Mouse (Mus musculus): ENCODE measurements around the gene Akap2. TPM values are rescaled to one million over a fixed set of nuclear protein-coding genes. Genes with fewer than 3 reads are reported as not detected.
A peak's percentile ranks its signal among the peaks of the same experiment; 100 is the strongest.

Akap2 gene
- polyA plus RNA-seq, 1 experiment from 2014 or later, result 38.2 TPM

GRCm38 (mm10) chr4:57832318-57832717 is 114.9 kb downstream of the Akap2 start:
- Histone ChIP-seq H3K9me3 (ENCODE audit: control insufficient read depth, low read length) (no peaks in the 10 kb centered on the region), H3K9ac (ENCODE audit: low read depth, low read length) (no peak overlapping the region), H3K27me3 (ENCODE audit: control insufficient read depth, insufficient read depth, low read length) (no peaks in the 10 kb centered on the region), H3K4me2 (replicated peaks; ENCODE audit: low read depth, low read length) (no peak overlapping the region), H3K4me3 (ENCODE audit: low read depth, low read length) (no peak overlapping the region), H3K4me1 (replicated peaks; ENCODE audit: control insufficient read depth, insufficient read depth, low read length) (peaks cover 2% of the 10 kb centered on the region), H3K27ac (ENCODE audit: low read depth, low read length) (no peak overlapping the region), H3K36me3 (ENCODE audit: control insufficient read depth, insufficient read depth, low read length) (no peaks in the 10 kb centered on the region)
- no peak for ATAC-seq (ENCODE audit: low FRiP score)
- no peak for DNase-seq (ENCODE audit: low spot score)
- 53% methylated on average over 7 of the region's 7 CpGs for WGBS

GRCm38 (mm10) chr4:57833060-57833459 is 115.6 kb downstream of the Akap2 start:
- ATAC-seq (ENCODE audit: low FRiP score) (peak; percentile 59), DNase-seq (ENCODE audit: low spot score) (peak; percentile 46)
- no peak overlapping the region for H3K4me3 ChIP-seq (ENCODE audit: low read depth, low read length)

GRCm38 (mm10) chr4:57834141-57834540 is 116.7 kb downstream of the Akap2 start:
- no peaks in the 10 kb centered on the region for H3K27me3 ChIP-seq (ENCODE audit: control insufficient read depth, insufficient read depth, low read length)
- 63% methylated on average over 4 of the region's 4 CpGs for WGBS
- H3K4me1 ChIP-seq (replicated peaks; ENCODE audit: control insufficient read depth, insufficient read depth, low read length), result peaks cover 2% of the 10 kb centered on the region
- DNase-seq (ENCODE audit: low spot score) (no peak), ATAC-seq (ENCODE audit: low FRiP score) (no peak)
- no peak overlapping the region for H3K9ac ChIP-seq (ENCODE audit: low read depth, low read length)
- no peak overlapping the region for H3K4me2 ChIP-seq (replicated peaks; ENCODE audit: low read depth, low read length)
- no peaks in the 10 kb centered on the region for H3K36me3 ChIP-seq (ENCODE audit: control insufficient read depth, insufficient read depth, low read length)
- no peak overlapping the region for H3K4me3 ChIP-seq (ENCODE audit: low read depth, low read length)
- no peaks in the 10 kb centered on the region for H3K9me3 ChIP-seq (ENCODE audit: control insufficient read depth, low read length)
- no peak overlapping the region for H3K27ac ChIP-seq (ENCODE audit: low read depth, low read length)

More at GRCm38 (mm10) chr4:57833060-57833459, 115.6 kb downstream of the Akap2 start:
- H3K36me3 ChIP-seq (ENCODE audit: control insufficient read depth, insufficient read depth, low read length), result no peaks in the 10 kb centered on the region
- no peaks in the 10 kb centered on the region for H3K9me3 ChIP-seq (ENCODE audit: control insufficient read depth, low read length)
- H3K27ac ChIP-seq (ENCODE audit: low read depth, low read length), result no peak overlapping the region
- H3K4me1 ChIP-seq (replicated peaks; ENCODE audit: control insufficient read depth, insufficient read depth, low read length), result peaks cover 2% of the 10 kb centered on the region
- no peaks in the 10 kb centered on the region for H3K27me3 ChIP-seq (ENCODE audit: control insufficient read depth, insufficient read depth, low read length)
- no peak overlapping the region for H3K9ac ChIP-seq (ENCODE audit: low read depth, low read length)
- H3K4me2 ChIP-seq (replicated peaks; ENCODE audit: low read depth, low read length), result no peak overlapping the region
- 43% methylated on average over 4 of the region's 4 CpGs for WGBS

GRCm38 (mm10) chr4:57837089-57837488 is 119.6 kb downstream of the Akap2 start:
- Histone ChIP-seq H3K4me1 (replicated peaks; ENCODE audit: control insufficient read depth, insufficient read depth, low read length) (peaks cover 2% of the 10 kb centered on the region), H3K9me3 (ENCODE audit: control insufficient read depth, low read length) (no peaks in the 10 kb centered on the region), H3K4me3 (ENCODE audit: low read depth, low read length) (no peak overlapping the region), H3K27me3 (ENCODE audit: control insufficient read depth, insufficient read depth, low read length) (no peaks in the 10 kb centered on the region), H3K27ac (ENCODE audit: low read depth, low read length) (no peak overlapping the region), H3K4me2 (replicated peaks; ENCODE audit: low read depth, low read length) (no peak overlapping the region), H3K36me3 (ENCODE audit: control insufficient read depth, insufficient read depth, low read length) (no peaks in the 10 kb centered on the region), H3K9ac (ENCODE audit: low read depth, low read length) (no peak overlapping the region)
- WGBS, result 73% methylated on average over 9 of the region's 9 CpGs
- ATAC-seq (ENCODE audit: low FRiP score) (no peak), DNase-seq (ENCODE audit: low spot score) (no peak)

GRCm38 (mm10) chr4:57839343-57839742 is 121.9 kb downstream of the Akap2 start:
- H3K4me2 ChIP-seq (replicated peaks; ENCODE audit: low read depth, low read length), result no peak overlapping the region
- H3K27ac ChIP-seq (ENCODE audit: low read depth, low read length), result no peak overlapping the region
- no peak overlapping the region for H3K9ac ChIP-seq (ENCODE audit: low read depth, low read length)
- H3K4me1 ChIP-seq (replicated peaks; ENCODE audit: control insufficient read depth, insufficient read depth, low read length), result no peaks in the 10 kb centered on the region
- DNase-seq (ENCODE audit: low spot score), result no peak
- H3K9me3 ChIP-seq (ENCODE audit: control insufficient read depth, low read length), result no peaks in the 10 kb centered on the region
- ATAC-seq (ENCODE audit: low FRiP score), result no peak
- no peak overlapping the region for H3K4me3 ChIP-seq (ENCODE audit: low read depth, low read length)
- WGBS, result 78% methylated on average over 4 of the region's 4 CpGs
- H3K27me3 ChIP-seq (ENCODE audit: control insufficient read depth, insufficient read depth, low read length), result no peaks in the 10 kb centered on the region
- H3K36me3 ChIP-seq (ENCODE audit: control insufficient read depth, insufficient read depth, low read length), result no peaks in the 10 kb centered on the region

GRCm38 (mm10) chr4:57841911-57842310 is 124.5 kb downstream of the Akap2 start:
- H3K4me3 ChIP-seq (ENCODE audit: low read depth, low read length), result no peak overlapping the region
- H3K27me3 ChIP-seq (ENCODE audit: control insufficient read depth, insufficient read depth, low read length), result no peaks in the 10 kb centered on the region
- H3K9ac ChIP-seq (ENCODE audit: low read depth, low read length), result no peak overlapping the region
- no peak overlapping the region for H3K27ac ChIP-seq (ENCODE audit: low read depth, low read length)
- no peaks in the 10 kb centered on the region for H3K36me3 ChIP-seq (ENCODE audit: control insufficient read depth, insufficient read depth, low read length)
- H3K4me1 ChIP-seq (replicated peaks; ENCODE audit: control insufficient read depth, insufficient read depth, low read length), result peaks cover 4% of the 10 kb centered on the region
- WGBS, result 4% methylated on average over 1 of the region's 1 CpGs
- H3K9me3 ChIP-seq (ENCODE audit: control insufficient read depth, low read length), result no peaks in the 10 kb centered on the region
- H3K4me2 ChIP-seq (replicated peaks; ENCODE audit: low read depth, low read length), result no peak overlapping the region
- ATAC-seq (ENCODE audit: low FRiP score) (no peak), DNase-seq (ENCODE audit: low spot score) (no peak)

- Histone ChIP-seq H3K9me3 (ENCODE audit: control insufficient read depth, low read length) (no peaks in the 10 kb centered on the region), H3K4me2 (replicated peaks; ENCODE audit: low read depth, low read length) (no peak overlapping the region), H3K27me3 (ENCODE audit: control insufficient read depth, insufficient read depth, low read length) (no peaks in the 10 kb centered on the region), H3K4me3 (ENCODE audit: low read depth, low read length) (no peak overlapping the region), H3K27ac (ENCODE audit: low read depth, low read length) (no peak overlapping the region), H3K4me1 (replicated peaks; ENCODE audit: control insufficient read depth, insufficient read depth, low read length) (peaks cover 4% of the 10 kb centered on the region), H3K36me3 (ENCODE audit: control insufficient read depth, insufficient read depth, low read length) (no peaks in the 10 kb centered on the region), H3K9ac (ENCODE audit: low read depth, low read length) (no peak overlapping the region)
- 68% methylated on average over 11 of the region's 11 CpGs for whole genome bisulfite sequencing
- peak; percentile 30 for DNase-seq (ENCODE audit: low spot score)
- ATAC-seq (ENCODE audit: low FRiP score), result no peak
These were observed 125.2 kb downstream of the Akap2 start for GRCm38 (mm10) chr4:57842472-57843305.

- Histone ChIP-seq H3K4me3 (ENCODE audit: low read depth, low read length) (peak overlapping the region; percentile 31), H3K9ac (ENCODE audit: low read depth, low read length) (peak overlapping the region; percentile 46), H3K4me1 (replicated peaks; ENCODE audit: control insufficient read depth, insufficient read depth, low read length) (peaks cover 4% of the 10 kb centered on the region), H3K9me3 (ENCODE audit: control insufficient read depth, low read length) (no peaks in the 10 kb centered on the region), H3K36me3 (ENCODE audit: control insufficient read depth, insufficient read depth, low read length) (no peaks in the 10 kb centered on the region), H3K4me2 (replicated peaks; ENCODE audit: low read depth, low read length) (peak overlapping the region; percentile 36), H3K27me3 (ENCODE audit: control insufficient read depth, insufficient read depth, low read length) (no peaks in the 10 kb centered on the region), H3K27ac (ENCODE audit: low read depth, low read length) (peak overlapping the region; percentile 82)
- WGBS, result 0% methylated on average over 10 of the region's 10 CpGs
- ATAC-seq (ENCODE audit: low FRiP score), result peak; percentile 81
- peak; percentile 77 for DNase-seq (ENCODE audit: low spot score)
These were observed 127.6 kb downstream of the Akap2 start for GRCm38 (mm10) chr4:57845031-57845431.
